Mouse (Mus musculus) limb, embryonic 15.5 days (tissue): ENCODE measurements around the gene Evpl. TPM values are rescaled to one million over a fixed set of nuclear protein-coding genes. Genes with fewer than 3 reads are reported as not detected.
A peak's percentile ranks its signal among the peaks of the same experiment; 100 is the strongest.

Experiments used
- ATAC-seq: fragments of 200-750 bp; cut with Nextera tagmentation; 2 replicates; pipeline ENCODE4 v1.8.0; 2017; ENCODE audit warnings: low read depth, moderate TSS enrichment; ENCODE audit not compliant: insufficient number of reproducible peaks, low FRiP score, low TSS enrichment
- H3K27ac ChIP-seq: fragments of 300-500 bp; sonication (generic); 2 replicates; pipeline ENCODE4 v1.5.1; 2015; ENCODE audit warnings: moderate library complexity, mild to moderate bottlenecking, inconsistent platforms
- H3K27me3 ChIP-seq: fragments of 300-500 bp; sonication (generic); 2 replicates; pipeline ENCODE4 v1.6.1; 2015; ENCODE audit warnings: inconsistent platforms
- H3K36me3 ChIP-seq: fragments of 300-500 bp; sonication (generic); 2 replicates; pipeline ENCODE4 v1.6.1; 2015; ENCODE audit warnings: inconsistent platforms
- H3K4me1 ChIP-seq: fragments of 300-500 bp; sonication (generic); 2 replicates; pipeline ENCODE4 v1.6.1; 2015; ENCODE audit warnings: inconsistent platforms
- H3K4me2 ChIP-seq: fragments of 300-500 bp; sonication (generic); 2 replicates; pipeline ENCODE4 v1.6.1; 2015; ENCODE audit warnings: mild to moderate bottlenecking, inconsistent platforms
- H3K4me3 ChIP-seq: fragments of 300-500 bp; sonication (generic); 2 replicates; pipeline ENCODE4 v1.5.1; 2015; ENCODE audit warnings: mild to moderate bottlenecking, inconsistent platforms
- H3K9ac ChIP-seq: fragments of 300-500 bp; sonication (generic); 2 replicates; pipeline ENCODE4 v1.6.1; 2015; ENCODE audit warnings: inconsistent platforms
- H3K9me3 ChIP-seq: fragments of 300-500 bp; sonication (generic); 2 replicates; pipeline ENCODE4 v1.6.1; 2016; ENCODE audit warnings: inconsistent platforms
- WGBS: fragments of 180-500 bp; shearing (Covaris S2); methylation state at CpG from one replicate; pipeline ENCODE4 v1.1.7; 2015; 5-methylcytosine and 5-hydroxymethylcytosine counted together
- polyA plus RNA-seq: library from polyadenylated mRNA; unstranded; fragments of >200 nt; fragmentation: Nextera tagmentation; extraction: Ambion mirVana; gene quantifications from 2 replicates; pipeline ENCODE4 v1.2.1, GENCODE M21; 2015

Evpl gene
- polyA plus RNA-seq, 1 experiment from 2014 or later = 46.4 TPM

GRCm38 (mm10) chr11:116208660-116209059 is 29.2 kb downstream of the Evpl start:
- no peak overlapping the region for H3K4me3 ChIP-seq
- ATAC-seq = no peak
- 80% methylated on average over 3 of the region's 3 CpGs for WGBS
- H3K9ac ChIP-seq = no peak overlapping the region
- H3K27me3 ChIP-seq = no peaks in the 10 kb centered on the region
- H3K27ac ChIP-seq = no peak overlapping the region
- H3K4me1 ChIP-seq = no peaks in the 10 kb centered on the region
- no peak overlapping the region for H3K4me2 ChIP-seq
- H3K36me3 ChIP-seq = peaks cover 31% of the 10 kb centered on the region; the same call in 1 of the 2 replicates
- H3K9me3 ChIP-seq = 0 out of 2 replicates have a peak, but pooled peaks cover 3% of the 10 kb centered on the region

DNA sequence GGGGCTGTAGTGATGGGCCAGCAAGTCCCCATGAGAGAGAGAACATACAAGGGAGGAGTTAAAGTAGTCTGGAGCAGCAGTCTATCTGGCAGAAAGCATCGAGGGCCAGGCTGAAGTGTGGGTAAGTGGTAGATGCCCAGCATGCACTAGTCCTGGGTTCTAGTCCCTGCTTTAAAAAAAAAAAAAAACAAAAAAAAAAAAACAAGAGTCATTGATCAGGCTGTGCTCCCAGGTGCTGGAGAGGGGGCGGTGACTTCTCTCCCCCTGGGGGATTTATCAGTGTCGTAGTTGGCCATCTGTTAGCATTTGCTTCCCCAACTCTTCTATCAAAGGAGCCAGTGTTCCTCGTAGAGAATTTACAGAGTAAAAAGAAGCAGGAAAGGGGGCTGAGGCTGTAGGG is 31.2 kb downstream of the Evpl start:
- H3K9ac ChIP-seq = no peak overlapping the region
- WGBS = 70% methylated on average over 4 of the region's 4 CpGs

GRCm38 (mm10) chr11:116203150-116203549 is 34.7 kb downstream of the Evpl start:
- Histone ChIP-seq H3K9ac (no peak overlapping the region), H3K4me2 (no peak overlapping the region), H3K4me1 (peaks cover 4% of the 10 kb centered on the region; the same call in 1 of the 2 replicates), H3K9me3 (0 out of 2 replicates have a peak, but pooled peaks cover 3% of the 10 kb centered on the region), H3K36me3 (peaks cover 33% of the 10 kb centered on the region; the same call in 1 of the 2 replicates), H3K27ac (no peak overlapping the region), H3K4me3 (no peak overlapping the region), H3K27me3 (no peaks in the 10 kb centered on the region)
- ATAC-seq = no peak
- WGBS = 92% methylated on average over 3 of the region's 3 CpGs

More for the DNA sequence above, 31.2 kb downstream of the Evpl start:
- Histone ChIP-seq H3K9me3 (0 out of 2 replicates have a peak, but pooled peaks cover 3% of the 10 kb centered on the region), H3K4me3 (no peak overlapping the region), H3K36me3 (peaks cover 36% of the 10 kb centered on the region; the same call in 1 of the 2 replicates), H3K27ac (no peak overlapping the region), H3K4me2 (no peak overlapping the region), H3K4me1 (no peaks in the 10 kb centered on the region), H3K27me3 (no peaks in the 10 kb centered on the region)
- no peak for ATAC-seq

DNA sequence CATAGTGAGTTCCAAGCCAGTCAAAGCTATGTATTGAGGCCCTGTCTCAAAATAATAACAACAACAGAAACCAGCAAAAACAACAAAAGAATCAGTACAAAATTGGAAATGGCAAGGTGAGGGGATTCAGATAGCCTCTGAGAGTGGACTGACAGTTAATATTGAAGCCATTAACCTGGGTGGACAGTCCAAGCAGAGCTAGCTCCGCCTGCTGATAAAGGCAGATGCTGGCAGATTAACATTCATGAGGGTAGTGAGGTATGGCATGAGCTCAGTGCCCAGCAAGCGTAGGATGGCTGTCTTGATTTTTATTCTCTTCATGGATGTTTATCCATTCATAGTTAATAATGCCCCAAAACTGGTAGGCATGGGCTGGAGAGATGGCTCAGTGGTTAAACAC is 36.7 kb downstream of the Evpl start:
- H3K4me1 ChIP-seq = peaks cover 14% of the 10 kb centered on the region
- 87% methylated on average over 2 of the region's 2 CpGs for WGBS

GRCm38 (mm10) chr11:116198639-116199531 is 39.0 kb downstream of the Evpl start, which contains the start of the genes Ten1 and Acox1:
TSS of gene Ten1 (plus strand) at chr11:116198855.
TSS of gene Acox1 (minus strand) at chr11:116199045.
- peak; percentile 97 for ATAC-seq
- Histone ChIP-seq H3K27ac (peak within 1 kb of the TSS; percentile 95), H3K4me2 (peak within 1 kb of the TSS; percentile 55), H3K27me3 (no peaks in the 10 kb centered on the region), H3K4me3 (peak within 1 kb of the TSS; percentile 82), H3K9ac (peak within 1 kb of the TSS; percentile 88), H3K36me3 (peaks cover 22% of the 10 kb centered on the region), H3K9me3 (no peaks in the 10 kb centered on the region), H3K4me1 (peaks cover 14% of the 10 kb centered on the region)
- WGBS = under 1% methylated on average over 62 of the region's 62 CpGs

More for the DNA sequence above, 36.7 kb downstream of the Evpl start:
- no peak for ATAC-seq
- H3K36me3 ChIP-seq = peaks cover 26% of the 10 kb centered on the region
- H3K9ac ChIP-seq = no peak overlapping the region
- H3K27ac ChIP-seq = no peak overlapping the region
- H3K9me3 ChIP-seq = no peaks in the 10 kb centered on the region
- no peaks in the 10 kb centered on the region for H3K27me3 ChIP-seq
- H3K4me3 ChIP-seq = no peak overlapping the region
- no peak overlapping the region for H3K4me2 ChIP-seq

DNA sequence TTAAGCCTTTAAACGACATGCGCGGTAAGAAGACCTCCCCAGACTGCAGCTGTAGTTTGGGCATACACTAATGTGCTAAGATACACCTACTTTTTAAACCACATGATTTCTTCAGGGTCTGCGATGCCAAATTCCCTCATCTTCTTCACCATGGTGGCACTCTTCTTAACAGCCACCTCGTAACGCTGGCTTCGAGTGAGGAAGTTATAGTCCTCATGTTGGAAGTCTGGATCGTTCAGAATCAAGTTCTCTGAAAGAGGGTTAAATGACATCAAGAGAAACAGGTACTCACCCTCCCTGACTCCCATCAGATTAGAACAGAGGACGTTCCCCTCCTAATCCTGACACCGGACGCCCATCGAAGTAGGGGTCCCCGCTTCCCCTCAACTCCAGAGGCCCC is 39.7 kb downstream of the Evpl start:
- peak overlapping the region; percentile 82 for H3K4me3 ChIP-seq
- peaks cover 14% of the 10 kb centered on the region for H3K4me1 ChIP-seq
- H3K36me3 ChIP-seq = peaks cover 16% of the 10 kb centered on the region
- no peak for ATAC-seq
- H3K27ac ChIP-seq = peak overlapping the region; percentile 95
- H3K27me3 ChIP-seq = no peaks in the 10 kb centered on the region
- 20% methylated on average over 13 of the region's 13 CpGs for WGBS
- no peaks in the 10 kb centered on the region for H3K9me3 ChIP-seq
- peak overlapping the region; percentile 88 for H3K9ac ChIP-seq
- peak overlapping the region; percentile 55 for H3K4me2 ChIP-seq

- Histone ChIP-seq H3K27ac (no peak overlapping the region), H3K4me2 (no peak overlapping the region), H3K27me3 (no peaks in the 10 kb centered on the region), H3K36me3 (peaks cover 16% of the 10 kb centered on the region), H3K4me1 (peaks cover 14% of the 10 kb centered on the region), H3K4me3 (peak overlapping the region; percentile 82; the same call in 1 of the 2 replicates), H3K9me3 (no peaks in the 10 kb centered on the region), H3K9ac (no peak overlapping the region)
- no peak for ATAC-seq
- 84% methylated on average over 6 of the region's 6 CpGs for WGBS
Measured at GRCm38 (mm10) chr11:116197584-116197906, 40.3 kb downstream of the Evpl start.

DNA sequence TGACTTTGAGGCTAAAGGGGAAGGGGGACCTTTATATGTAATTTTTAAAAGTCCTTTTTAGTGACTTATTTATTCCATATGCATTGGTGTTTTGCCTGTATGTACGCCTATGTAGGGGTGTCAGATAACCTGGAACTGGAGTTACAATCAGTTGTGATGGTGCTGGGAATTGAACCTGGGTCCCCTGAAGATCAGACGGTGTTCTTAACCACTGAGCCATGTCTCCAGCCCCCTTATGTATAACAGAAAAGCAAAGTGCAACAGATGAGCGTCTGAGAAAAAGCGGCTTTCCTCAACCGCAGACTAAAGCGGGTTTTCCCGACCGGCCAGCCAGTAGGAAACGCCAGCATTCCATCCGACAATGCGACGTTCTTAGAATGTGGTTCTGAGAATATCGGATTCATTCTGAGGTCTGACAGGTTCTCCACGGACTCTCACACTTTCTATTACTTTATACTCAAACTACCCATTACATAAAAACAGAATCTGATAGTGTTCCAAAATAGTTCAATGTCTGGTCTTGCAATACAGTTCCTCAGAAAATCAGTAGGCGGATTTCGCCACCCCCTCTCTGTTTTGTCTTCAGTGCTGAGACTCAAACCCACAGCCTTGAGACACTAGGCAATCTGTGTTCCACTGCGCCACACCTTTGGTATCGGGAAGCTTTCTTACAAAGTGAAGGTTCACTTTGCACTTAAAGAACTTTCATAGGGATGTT is 40.9 kb downstream of the Evpl start:
- ATAC-seq = no peak
- Histone ChIP-seq H3K27me3 (no peaks in the 10 kb centered on the region), H3K4me3 (no peak overlapping the region), H3K27ac (no peak overlapping the region), H3K9ac (no peak overlapping the region), H3K9me3 (no peaks in the 10 kb centered on the region), H3K36me3 (peaks cover 16% of the 10 kb centered on the region), H3K4me1 (peaks cover 14% of the 10 kb centered on the region), H3K4me2 (no peak overlapping the region)
- WGBS = 93% methylated on average over 18 of the region's 18 CpGs

DNA sequence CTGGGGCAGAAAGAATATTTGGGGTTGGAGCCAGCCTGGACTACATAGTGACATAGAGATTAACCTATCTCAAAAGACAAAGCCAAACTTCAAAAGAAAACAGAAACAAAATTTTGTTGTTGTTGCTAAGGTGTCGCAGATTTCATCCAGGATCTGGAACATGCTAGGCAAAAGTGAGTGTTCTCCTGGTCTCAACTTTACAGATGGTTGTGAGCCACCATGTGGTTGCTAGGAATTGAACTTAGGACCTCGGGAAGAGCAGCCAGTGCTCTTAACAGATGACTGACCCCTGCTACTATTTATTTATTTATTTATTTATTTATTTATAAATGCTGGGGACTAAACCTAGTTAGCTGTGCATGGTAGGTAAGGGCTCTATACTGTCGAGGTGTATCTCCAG is 41.5 kb downstream of the Evpl start:
- H3K27ac ChIP-seq = no peak overlapping the region
- no peaks in the 10 kb centered on the region for H3K9me3 ChIP-seq
- WGBS = 88% methylated on average over 3 of the region's 3 CpGs
- no peaks in the 10 kb centered on the region for H3K27me3 ChIP-seq
- ATAC-seq = no peak
- no peak overlapping the region for H3K4me3 ChIP-seq
- H3K9ac ChIP-seq = no peak overlapping the region
- no peak overlapping the region for H3K4me2 ChIP-seq
- peaks cover 14% of the 10 kb centered on the region for H3K4me1 ChIP-seq
- peaks cover 17% of the 10 kb centered on the region for H3K36me3 ChIP-seq

GRCm38 (mm10) chr11:116195252-116195651 is 42.6 kb downstream of the Evpl start:
- H3K4me2 ChIP-seq = no peak overlapping the region
- H3K27me3 ChIP-seq = no peaks in the 10 kb centered on the region
- no peak overlapping the region for H3K9ac ChIP-seq
- WGBS = 62% methylated on average over 5 of the region's 5 CpGs
- no peak overlapping the region for H3K27ac ChIP-seq
- no peak overlapping the region for H3K4me3 ChIP-seq
- no peaks in the 10 kb centered on the region for H3K9me3 ChIP-seq
- peaks cover 22% of the 10 kb centered on the region for H3K36me3 ChIP-seq
- no peak for ATAC-seq
- peaks cover 14% of the 10 kb centered on the region for H3K4me1 ChIP-seq

DNA sequence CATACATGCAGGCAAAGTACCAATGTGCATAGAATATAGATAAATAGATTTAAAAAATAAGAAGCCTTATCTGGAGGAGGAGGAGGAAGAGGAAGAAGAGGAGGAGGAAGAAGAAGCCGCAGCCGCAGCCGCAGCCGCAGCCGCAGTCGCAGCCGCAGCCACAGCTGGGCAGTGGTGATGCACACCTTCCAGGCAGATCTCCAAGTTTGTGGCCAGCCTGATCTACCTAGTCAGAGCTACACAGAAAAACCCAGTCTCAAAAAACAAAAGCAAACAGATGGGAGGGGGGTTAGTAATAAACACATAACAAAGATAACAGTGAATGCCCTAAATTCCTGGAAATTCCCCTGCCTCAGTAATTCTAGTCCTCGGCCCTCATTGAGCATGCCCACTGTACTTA is 43.3 kb downstream of the Evpl start:
- no peak for ATAC-seq
- Histone ChIP-seq H3K36me3 (peaks cover 22% of the 10 kb centered on the region), H3K27ac (no peak overlapping the region), H3K4me2 (no peak overlapping the region), H3K4me3 (no peak overlapping the region), H3K27me3 (no peaks in the 10 kb centered on the region), H3K9ac (no peak overlapping the region), H3K9me3 (no peaks in the 10 kb centered on the region), H3K4me1 (peaks cover 13% of the 10 kb centered on the region)
- 94% methylated on average over 8 of the region's 8 CpGs for WGBS
